Mouse (Mus musculus) embryonic fibroblast, embryonic 13.5 days (primary cell): ENCODE results near the gene Slc34a1.

ENCODE experiments used
- CTCF ChIP-seq: IDR thresholded peaks from 2 replicates; pipeline ENCODE4 v1.5.1; 2011; ENCODE audit warnings: mild to moderate bottlenecking, control low read depth, low read length, moderate library complexity, borderline replicate concordance; ENCODE audit not compliant: insufficient read depth
- POLR2A ChIP-seq: IDR thresholded peaks from 2 replicates; pipeline ENCODE4 v1.6.1; 2011; ENCODE audit warnings: low read depth, mild to moderate bottlenecking, control low read depth, low read length, moderate library complexity

DNA sequence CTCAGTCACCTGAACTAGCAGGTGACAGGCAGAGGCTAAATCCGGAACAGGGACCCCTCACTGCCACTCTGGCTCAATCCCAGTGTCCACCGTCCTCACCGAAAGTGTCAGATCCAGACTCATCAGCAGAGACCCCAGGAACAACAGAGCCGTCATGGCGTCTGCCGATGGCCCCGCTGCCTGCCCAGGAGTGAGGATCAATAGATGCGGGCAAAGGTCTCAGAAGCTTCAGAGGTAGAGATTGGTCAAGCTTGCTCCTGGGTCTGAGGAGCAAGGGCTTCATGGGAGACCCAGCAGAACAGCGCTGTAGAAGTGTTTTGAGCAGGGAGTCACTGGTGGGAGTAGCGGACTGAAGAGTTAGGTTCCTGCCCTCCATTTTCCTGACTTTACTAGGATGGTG lies 28.6 kb downstream of the Slc34a1 start, which contains the start of gene F12:
- TF ChIP-seq CTCF (no peak), POLR2A (no peak)
